Mouse (Mus musculus): ENCODE data around the gene Sh3kbp1.

DNA sequence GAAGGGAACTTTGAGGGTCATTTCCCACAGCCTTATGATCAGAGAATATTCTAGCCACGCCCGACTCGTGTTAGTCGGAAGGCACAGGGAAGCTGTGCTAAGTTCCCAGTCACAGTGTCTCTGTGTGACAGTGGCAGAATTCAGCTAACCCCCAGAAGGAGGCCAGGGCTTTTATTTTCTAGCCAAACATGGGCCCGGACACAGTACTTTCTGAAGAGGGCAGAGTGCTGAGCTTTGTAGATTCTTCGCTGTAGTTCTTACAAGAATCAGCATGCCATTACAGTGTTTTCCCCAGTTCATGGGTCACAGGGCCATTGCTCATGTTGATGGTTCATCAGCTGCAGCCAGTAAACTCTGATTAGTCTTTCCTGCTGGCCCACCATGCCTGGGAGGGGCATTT, 23.7 kb downstream of the Sh3kbp1 start:
- TF ChIP-seq POLR2A (IDR thresholded peaks at IDR 0.05; ENCODE audit: control insufficient read depth in 1 of 2, insufficient read depth in 1 of 2, low read depth in 1 of 2, low read length in 2 of 2, poor library complexity in 1 of 2) (no peak), MAX (IDR thresholded peaks at IDR 0.05; ENCODE audit: low read length) (no peak), USF1 (IDR thresholded peaks at IDR 0.05; ENCODE audit: low read depth, low read length) (no peak), CHD2 (IDR thresholded peaks at IDR 0.05; ENCODE audit: low read length) (no peak), RAD21 (IDR thresholded peaks at IDR 0.05; ENCODE audit: low read depth, low read length) (no peak), CTCF (IDR thresholded peaks at IDR 0.05 in 2 of 3, conservative IDR thresholded peaks at IDR 0.05 in 1 of 3; ENCODE audit: control insufficient read depth in 1 of 3, insufficient read depth in 1 of 3, low read depth in 2 of 3, low read length in 3 of 3, poor library complexity in 1 of 3, severe bottlenecking in 1 of 3) (no peak), GATA1 (IDR thresholded peaks at IDR 0.05; ENCODE audit: low read depth, low read length) (no peak), KAT2A (conservative IDR thresholded peaks at IDR 0.05; ENCODE audit: low read depth, low read length) (no peak), ELF1 (IDR thresholded peaks at IDR 0.05; ENCODE audit: low read depth, low read length) (no peak), ZKSCAN1 (IDR thresholded peaks at IDR 0.05; ENCODE audit: low read depth, low read length) (no peak), EP300 (IDR thresholded peaks at IDR 0.05; ENCODE audit: low read depth in 1 of 2, low read length in 2 of 2) (no peak), NELFE (IDR thresholded peaks at IDR 0.05; ENCODE audit: low read depth, low read length) (no peak), TAL1 (IDR thresholded peaks at IDR 0.05; ENCODE audit: low read length) (no peak)
